Mouse (Mus musculus): ENCODE data around the gene Dlx3. TPM values are rescaled to one million over a fixed set of nuclear protein-coding genes. Genes with fewer than 3 reads are reported as not detected.

Dlx3 gene
- total RNA-seq, 2 experiments from 2014 or later: not detected

DNA sequence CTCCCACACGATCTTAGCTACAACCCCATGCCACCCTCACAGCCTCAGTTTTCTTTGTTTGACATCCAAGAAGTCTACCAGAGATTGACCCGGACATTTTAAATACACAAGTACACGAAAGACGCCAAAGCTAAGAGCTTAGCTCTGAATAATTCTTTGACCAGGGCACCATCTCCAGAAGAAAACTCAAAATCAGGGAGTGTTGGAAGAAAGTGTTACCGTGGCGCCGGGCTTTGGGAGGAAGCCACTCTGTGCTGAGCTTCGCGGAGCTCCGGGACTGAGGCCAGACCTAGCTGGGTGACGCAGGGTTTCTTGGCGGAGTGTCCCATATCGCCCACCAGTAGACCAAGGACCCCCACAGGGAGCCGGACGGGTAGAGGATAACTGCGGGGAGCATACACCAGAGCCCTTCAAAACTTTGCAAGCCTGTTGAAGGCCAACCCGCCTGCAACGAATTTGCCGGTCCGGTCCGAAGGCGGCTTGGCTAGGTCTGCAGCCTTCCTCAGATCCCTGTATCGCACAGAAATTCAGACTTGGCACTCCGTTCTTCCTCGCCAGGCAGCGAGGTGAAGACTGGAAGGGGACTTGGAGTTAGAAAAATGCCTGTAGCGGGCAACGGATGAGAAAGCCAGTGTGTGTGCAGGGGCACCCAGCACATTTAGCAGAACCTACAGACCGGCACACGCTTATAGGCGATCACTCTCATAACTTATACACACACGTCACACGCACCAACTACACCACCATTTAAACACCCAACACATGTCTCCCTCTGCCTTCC is 30.5 kb downstream of the Dlx3 start:
- no peak for DNase-seq (ENCODE audit: low spot score in 2 of 2)

DNA sequence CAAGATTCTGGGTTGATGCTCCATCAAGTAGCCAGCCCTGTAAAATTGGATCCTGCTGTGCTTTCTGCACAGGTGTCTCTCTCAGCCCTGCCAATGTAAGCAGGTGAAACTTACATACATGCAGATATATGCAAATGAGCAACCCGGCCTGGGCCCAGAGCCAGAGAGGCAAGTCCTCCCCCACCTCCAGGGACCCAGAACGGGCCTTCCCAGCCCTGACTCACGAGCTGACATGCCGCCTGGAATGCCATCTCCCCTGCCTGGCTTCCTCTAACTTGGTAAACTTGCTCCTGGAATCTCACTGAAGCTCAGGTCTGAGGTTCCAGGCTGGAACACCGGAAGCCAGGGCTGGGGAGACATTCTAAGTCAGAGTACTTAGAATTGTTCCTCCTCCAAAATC is 33.2 kb downstream of the Dlx3 start:
- no peak for DNase-seq (ENCODE audit: low spot score in 2 of 2)

DNA sequence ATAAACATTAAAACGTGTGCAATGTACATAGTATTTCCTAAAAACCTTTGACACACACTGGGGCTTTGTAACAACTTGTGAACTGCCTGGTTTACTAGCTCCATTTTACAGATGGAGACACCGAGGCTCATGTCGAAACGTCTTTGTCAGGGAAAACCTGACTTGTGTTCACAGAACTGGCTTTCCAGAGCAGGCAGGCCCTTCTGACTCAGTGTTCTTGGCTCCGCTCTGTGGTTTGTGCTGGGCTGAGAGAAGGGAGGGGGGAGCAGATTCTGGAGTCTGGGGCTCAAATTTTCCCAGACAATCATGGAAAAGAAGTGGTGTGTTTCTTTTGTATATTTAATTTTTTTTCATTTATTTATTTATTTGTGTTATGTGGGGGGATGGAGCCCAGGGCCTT is 33.8 kb downstream of the Dlx3 start:
- no peak for DNase-seq (ENCODE audit: low spot score in 2 of 2)

DNA sequence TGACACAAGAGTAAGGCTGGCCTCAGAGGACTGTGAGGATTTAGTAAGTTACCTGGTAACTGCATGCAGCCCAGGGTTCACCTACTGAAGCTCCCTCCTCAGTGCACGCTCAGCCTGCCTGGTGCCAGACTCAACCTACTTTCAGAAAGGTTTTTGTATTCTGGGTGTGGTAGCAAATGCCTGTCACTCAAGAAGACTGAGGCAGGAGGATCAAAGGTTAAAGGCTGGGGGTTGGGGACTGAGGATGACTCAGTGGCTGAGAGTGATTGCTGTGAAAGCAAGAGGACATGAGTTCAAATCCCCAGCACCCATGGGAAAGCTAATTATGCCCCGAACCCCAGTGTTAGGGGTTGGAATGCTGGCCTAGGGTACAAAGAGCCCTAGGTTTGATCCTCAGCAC is 35.6 kb downstream of the Dlx3 start:
- no peak for DNase-seq (ENCODE audit: low spot score in 2 of 2)

GRCm38 (mm10) chr11:95157356-95157755 is 37.4 kb downstream of the Dlx3 start:
- DNase-seq (ENCODE audit: low spot score in 2 of 2): no peak

DNA sequence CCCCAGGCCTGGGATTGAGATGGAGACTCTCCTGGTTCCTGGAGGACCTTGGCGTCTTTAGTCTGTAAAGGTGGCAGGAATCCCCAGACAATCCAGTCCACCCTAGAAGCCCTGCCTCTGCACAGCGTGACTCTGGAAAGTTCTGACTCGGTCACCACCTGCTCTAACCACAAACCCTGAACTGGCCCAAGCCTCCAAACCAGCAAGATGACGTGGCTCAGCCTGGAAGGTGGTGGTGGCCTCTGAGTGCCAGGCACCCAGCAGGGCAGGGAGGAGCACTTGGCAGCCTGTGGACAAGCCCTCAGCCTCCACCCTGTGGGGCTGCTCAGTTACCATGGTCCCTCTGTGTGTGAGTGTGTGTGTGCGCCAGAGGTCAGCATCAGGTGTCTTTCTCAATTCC is 38.0 kb downstream of the Dlx3 start:
- DNase-seq (ENCODE audit: low spot score in 2 of 2): no peak

GRCm38 (mm10) chr11:95159763-95160371 is 39.9 kb downstream of the Dlx3 start:
- no peak for DNase-seq (ENCODE audit: low spot score in 2 of 2)

- DNase-seq (ENCODE audit: low spot score in 2 of 2): no peak
Measured at GRCm38 (mm10) chr11:95160693-95161092, 40.8 kb downstream of the Dlx3 start.

DNA sequence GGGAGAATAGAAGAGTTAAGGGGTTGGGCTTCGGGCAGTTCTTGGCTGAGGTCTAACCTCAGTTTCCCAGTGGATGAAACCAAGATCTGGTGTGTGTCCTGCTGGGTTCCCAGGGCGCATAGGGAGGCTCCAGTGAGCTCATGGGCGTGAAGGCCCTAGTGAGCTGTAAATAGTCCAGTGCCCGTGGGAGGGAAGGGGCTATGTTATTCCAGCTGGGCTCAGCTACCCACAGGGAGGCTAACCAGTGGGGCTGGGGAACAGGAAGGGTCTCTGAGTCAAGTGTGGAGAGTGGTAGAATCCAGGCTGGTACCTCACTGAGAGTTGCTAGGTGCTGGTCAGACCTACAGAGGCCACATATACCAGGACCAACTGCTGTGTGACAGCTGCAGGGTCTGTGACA is 41.8 kb downstream of the Dlx3 start:
- no peak for DNase-seq (ENCODE audit: low spot score in 2 of 2)

GRCm38 (mm10) chr11:95165857-95166256 is 45.9 kb downstream of the Dlx3 start:
- no peak for DNase-seq (ENCODE audit: low spot score in 2 of 2)

Other genes with a start within 250 kb of the Dlx3 start
- gene Col1a1, start 183.9 kb upstream of the Dlx3 start, total RNA-seq (2021): 1 to 10 TPM; 4.3 to 5.2 TPM
- gene Hils1, start 152.5 kb upstream of the Dlx3 start, total RNA-seq (2021): not detected
- gene Sgca, start 143.8 kb upstream of the Dlx3 start, total RNA-seq (2021): under 1 TPM in 1 of 2 experiments, not detected in 1; 0.27 TPM
- gene Ppp1r9b, start 129.1 kb upstream of the Dlx3 start, total RNA-seq (2021): 1,000 to 10,000 TPM in 1 of 2 experiments, 100 to 1,000 TPM in 1; 993 to 1,036 TPM
- gene Samd14, start 110.2 kb upstream of the Dlx3 start, total RNA-seq (2021): 10 to 100 TPM; 38.2 to 42.8 TPM
- gene Pdk2, start 78.8 kb upstream of the Dlx3 start, total RNA-seq (2021): 100 to 1,000 TPM; 137 to 142 TPM
- 10 to 100 TPM; 11.2 to 14.0 TPM for gene Itga3, start 43.3 kb upstream of the Dlx3 start, total RNA-seq (2021)
- gene Dlx4, start 26.1 kb downstream of the Dlx3 start, total RNA-seq (2021): under 1 TPM; 0.13 to 0.17 TPM
- gene Tac4, start 141.4 kb downstream of the Dlx3 start, total RNA-seq (2021): not detected
- gene Kat7, start 190.1 kb downstream of the Dlx3 start, total RNA-seq (2021): 10 to 100 TPM; 76.5 to 82.0 TPM
- 1 to 10 TPM; 6.3 to 8.2 TPM for gene Fam117a, start 216.9 kb downstream of the Dlx3 start, total RNA-seq (2021)

All from layer of hippocampus, adult 18-20 months (tissue).